Mouse (Mus musculus): Measurements from ENCODE around the gene Gm6899.

DNA sequence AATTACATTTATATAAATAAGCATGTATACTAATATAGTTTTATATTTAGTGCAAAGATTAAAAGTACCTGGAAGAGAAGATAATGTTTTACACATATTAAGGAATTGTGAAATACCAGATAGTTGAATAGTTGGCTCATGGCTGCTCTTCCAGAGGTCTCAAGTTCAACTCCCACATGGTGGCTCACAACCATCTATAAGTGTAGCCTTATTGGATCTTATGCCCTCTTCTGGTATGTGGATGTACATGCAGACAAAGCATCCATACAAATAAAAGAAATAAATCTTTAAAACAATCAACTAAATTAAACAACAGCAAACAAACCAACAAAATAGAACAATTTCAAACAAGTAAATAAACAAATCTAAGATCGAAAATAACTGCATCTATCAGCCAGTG, 49.1 kb downstream of the Gm6899 start:
- TF ChIP-seq CTCF (IDR thresholded peaks at IDR 0.05; ENCODE audit: low read depth, low read length), result no peak
- no peak for TF ChIP-seq POLR2A (IDR thresholded peaks at IDR 0.05; ENCODE audit: insufficient read depth, low read length)
- TF ChIP-seq EP300 (IDR thresholded peaks at IDR 0.05; ENCODE audit: insufficient read depth, low read depth, low read length), result no peak
